In the genomic region with DNA sequence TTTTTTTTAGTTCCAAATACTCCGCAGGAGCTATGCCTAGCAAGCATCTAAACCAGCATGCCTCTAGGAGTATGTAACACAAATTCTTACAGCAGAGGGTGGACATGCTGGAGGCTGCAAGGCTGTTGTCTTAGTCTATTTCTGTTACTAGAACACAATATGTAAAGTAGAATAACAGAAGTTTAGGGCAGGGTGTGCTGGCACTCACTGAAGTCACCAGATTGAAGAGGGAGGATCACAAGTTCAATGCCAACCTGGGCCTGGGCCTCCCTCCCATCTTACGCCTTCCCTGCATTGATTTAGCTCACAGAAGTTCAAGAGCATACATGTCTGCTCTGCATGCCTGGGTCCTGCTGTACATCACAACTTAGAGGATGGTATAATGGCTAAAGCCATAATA, we compare ENCODE assay signal across 24 mouse cellular contexts.
A peak's percentile ranks its signal among the peaks of the same experiment; 100 is the strongest.
DNase-seq lines count a peak whose midpoint lies in the region; ATAC-seq and TF ChIP-seq lines count a peak whose summit lies in the region.
"Had no signal": no experiment of that assay in that cellular context is flagged by ENCODE, and none has a peak within 500 bp of the region (broad histone marks: within the 10 kb centered on the region; RNA-seq: fewer than 3 reads in every experiment).

No protein-coding gene starts in this region.

- no peak overlapping the region for H3K4me3 ChIP-seq in forebrain, postnatal 0 days (ENCODE audit: low read depth, low read length)
- no peak overlapping the region for H3K4me3 ChIP-seq in forebrain, embryonic 15.5 days
- H3K4me3 ChIP-seq in heart, embryonic 11.5 days (ENCODE audit: low read depth, low read length) = no peak overlapping the region
- H3K4me3 ChIP-seq: forebrain, embryonic 10.5 days; forebrain, embryonic 13.5 days; heart, embryonic 12.5 days; heart, embryonic 15.5 days; hindbrain, embryonic 10.5 days; hindbrain, embryonic 13.5 days had no signal

- no peak overlapping the region for H3K4me2 ChIP-seq in forebrain, postnatal 0 days (ENCODE audit: low read depth)
- H3K4me2 ChIP-seq in forebrain, embryonic 15.5 days (replicated peaks) = no peak overlapping the region
- no peak overlapping the region for H3K4me2 ChIP-seq in heart, embryonic 11.5 days
- H3K4me2 ChIP-seq: forebrain, embryonic 13.5 days; heart, embryonic 12.5 days; heart, embryonic 15.5 days; hindbrain, embryonic 13.5 days had no signal

- no peaks in the 10 kb centered on the region for H3K4me1 ChIP-seq in forebrain, postnatal 0 days (ENCODE audit: insufficient read depth)
- no peaks in the 10 kb centered on the region for H3K4me1 ChIP-seq in forebrain, embryonic 15.5 days
- H3K4me1 ChIP-seq in heart, embryonic 11.5 days (ENCODE audit: control insufficient read depth, insufficient read depth, low read length) = no peaks in the 10 kb centered on the region
- H3K4me1 ChIP-seq: forebrain, embryonic 10.5 days; forebrain, embryonic 13.5 days; heart, embryonic 12.5 days; heart, embryonic 15.5 days; hindbrain, embryonic 10.5 days; hindbrain, embryonic 13.5 days had no signal

- no peaks in the 10 kb centered on the region for H3K9me3 ChIP-seq in forebrain, postnatal 0 days (ENCODE audit: low read length)
- no peaks in the 10 kb centered on the region for H3K9me3 ChIP-seq in forebrain, embryonic 15.5 days
- no peaks in the 10 kb centered on the region for H3K9me3 ChIP-seq in heart, embryonic 11.5 days (replicated peaks; ENCODE audit: control insufficient read depth, low read length)
- H3K9me3 ChIP-seq: forebrain, embryonic 10.5 days; forebrain, embryonic 13.5 days; heart, embryonic 12.5 days; heart, embryonic 15.5 days; hindbrain, embryonic 10.5 days; hindbrain, embryonic 13.5 days had no signal

- H3K36me3 ChIP-seq in forebrain, postnatal 0 days (ENCODE audit: insufficient read depth) = no peaks in the 10 kb centered on the region
- no peaks in the 10 kb centered on the region for H3K36me3 ChIP-seq in forebrain, embryonic 15.5 days
- no peaks in the 10 kb centered on the region for H3K36me3 ChIP-seq in heart, embryonic 11.5 days (ENCODE audit: control insufficient read depth, insufficient read depth, low read length)
- H3K36me3 ChIP-seq: forebrain, embryonic 10.5 days; heart, embryonic 12.5 days; heart, embryonic 15.5 days; hindbrain, embryonic 10.5 days; hindbrain, embryonic 13.5 days had no signal

- DNase-seq in forebrain, postnatal 0 days = peak; percentile 69
- peak; percentile 63 for DNase-seq in heart, adult 11 months
- peak; percentile 16 to 17 for DNase-seq in layer of hippocampus, postnatal 36 days
- no peak for DNase-seq in layer of hippocampus, postnatal 10 days (ENCODE audit: low spot score in 2 of 2)
- no peak for DNase-seq in thymus, postnatal 10 days (ENCODE audit: low spot score in 2 of 2)
- DNase-seq: adrenal gland, adult 8-10 months; adrenal gland, postnatal 25 days; cerebellum, adult 18-20 months; cerebellum, adult 9-10 months; cerebellum, postnatal 14 days; gastrocnemius, postnatal 10 days; gastrocnemius, postnatal 36 days; heart, postnatal 10 days; heart, postnatal 36 days had no signal

- no peaks in the 10 kb centered on the region for H3K27me3 ChIP-seq in forebrain, postnatal 0 days (ENCODE audit: insufficient read depth, low read length)
- no peaks in the 10 kb centered on the region for H3K27me3 ChIP-seq in forebrain, embryonic 15.5 days
- H3K27me3 ChIP-seq in heart, embryonic 11.5 days (ENCODE audit: control insufficient read depth, insufficient read depth, low read length) = no peaks in the 10 kb centered on the region
- H3K27me3 ChIP-seq: forebrain, embryonic 13.5 days; heart, embryonic 12.5 days; heart, embryonic 15.5 days; hindbrain, embryonic 13.5 days had no signal

- no peak overlapping the region for H3K9ac ChIP-seq in forebrain, postnatal 0 days
- no peak overlapping the region for H3K9ac ChIP-seq in forebrain, embryonic 15.5 days (replicated peaks)
- no peak overlapping the region for H3K9ac ChIP-seq in heart, embryonic 11.5 days (ENCODE audit: low read depth, low read length)
- H3K9ac ChIP-seq: forebrain, embryonic 13.5 days; heart, embryonic 12.5 days; heart, embryonic 15.5 days; hindbrain, embryonic 13.5 days had no signal

- TF ChIP-seq CTCF in forebrain, postnatal 0 days (IDR thresholded peaks at IDR 0.05; ENCODE audit: low read depth) = no peak

- 69% methylated on average over 2 of the region's 2 CpGs for WGBS in forebrain, postnatal 0 days
- 78% methylated on average over 2 of the region's 2 CpGs for WGBS in forebrain, embryonic 15.5 days
- WGBS in heart, embryonic 11.5 days (ENCODE audit: insufficient replicate concordance) = 85% methylated on average over 2 of the region's 2 CpGs

- ATAC-seq in forebrain, postnatal 0 days = peak; percentile 82
- no peak for ATAC-seq in forebrain, embryonic 15.5 days (replicated peaks)
- ATAC-seq in heart, embryonic 11.5 days (replicated peaks; ENCODE audit: insufficient number of reproducible peaks, low FRiP score, low TSS enrichment) = no peak
- ATAC-seq: activated CD4-positive, CD25-positive, alpha-beta regulatory T cell, adult 4 months; forebrain, embryonic 13.5 days; hindbrain, embryonic 16.5 days had no signal

- no peak overlapping the region for H3K27ac ChIP-seq in forebrain, postnatal 0 days (ENCODE audit: low read depth, low read length)
- H3K27ac ChIP-seq in forebrain, embryonic 15.5 days (replicated peaks) = no peak overlapping the region
- H3K27ac ChIP-seq in heart, embryonic 11.5 days (ENCODE audit: low read depth, low read length) = no peak overlapping the region
- H3K27ac ChIP-seq: forebrain, embryonic 10.5 days; forebrain, embryonic 13.5 days; heart, embryonic 15.5 days; hindbrain, embryonic 10.5 days; hindbrain, embryonic 13.5 days had no signal

Comparison
In these comparisons a context has a peak if more than half of its experiments do, and no peak if none do; other contexts are left out.
1. DNase-seq: peak in forebrain, postnatal 0 days (single experiment), heart, adult 11 months (single experiment) and layer of hippocampus, postnatal 36 days (2 of 2); none in layer of hippocampus, postnatal 10 days (0 of 2) and thymus, postnatal 10 days (0 of 2).